In the genomic region with DNA sequence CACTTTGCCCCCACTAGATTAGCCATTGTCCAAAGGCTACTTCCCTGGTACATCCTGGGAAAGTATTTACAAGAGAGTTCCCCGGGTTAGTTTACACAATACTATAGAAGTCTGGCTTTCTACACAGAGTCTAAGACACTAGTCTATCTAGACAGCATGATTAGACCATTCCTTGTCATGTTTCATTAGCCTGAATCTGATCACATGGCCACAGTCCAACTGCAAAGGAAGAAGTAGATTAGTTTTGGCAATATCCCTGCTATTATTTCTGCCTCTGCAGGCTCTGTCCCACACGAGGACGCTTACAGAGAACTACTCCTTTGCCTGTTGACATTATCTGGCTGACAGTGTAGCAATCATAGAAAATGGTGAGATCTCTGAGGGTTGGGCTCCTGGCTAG, we compare ENCODE assay signal across 14 mouse cellular contexts.
"Had no signal": no experiment of that assay in that cellular context is flagged by ENCODE, and none has a peak within 500 bp of the region (broad histone marks: within the 10 kb centered on the region; RNA-seq: fewer than 3 reads in every experiment).

No protein-coding gene starts in this region.

- ATAC-seq: liver, postnatal 0 days; midbrain, embryonic 13.5 days; midbrain, embryonic 15.5 days had no signal

- DNase-seq: liver, embryonic 13.5 days; liver, postnatal 0 days; lung, embryonic 14.5 days; lung, postnatal 10 days; lung, postnatal 4 days; right cerebral cortex, adult 18-20 months; right cerebral cortex, postnatal 25 days; right cerebral cortex, postnatal 4 days; spleen, adult 18-20 months; thymus, adult 18-20 months; thymus, postnatal 14 days; thymus, postnatal 36 days had no signal
